Mouse (Mus musculus) cerebellum, adult 11-12 months (tissue): ENCODE measurements around the gene Bsn.

Experiments used
- DNase-seq: peaks from one replicate; pipeline ENCODE4 v3.0.0; 2022

The Bsn gene

GRCm38 (mm10) chr9:108121170-108121969 lies 68.8 kb downstream of the Bsn start:
- no peak for DNase-seq

GRCm38 (mm10) chr9:108120671-108121070 lies 69.5 kb downstream of the Bsn start:
- DNase-seq, result no peak

GRCm38 (mm10) chr9:108119891-108120411 lies 70.2 kb downstream of the Bsn start:
- DNase-seq, result peak; percentile 66

GRCm38 (mm10) chr9:108117143-108117542 lies 73.0 kb downstream of the Bsn start:
- no peak for DNase-seq

GRCm38 (mm10) chr9:108115290-108116077 lies 74.7 kb downstream of the Bsn start:
- peak; percentile 57 for DNase-seq

GRCm38 (mm10) chr9:108112719-108113340 lies 77.4 kb downstream of the Bsn start:
- DNase-seq, result peak; percentile 89

- peak; percentile 60 for DNase-seq
Measured at GRCm38 (mm10) chr9:108111593-108112121, 78.5 kb downstream of the Bsn start.

- peak; percentile 58 for DNase-seq
Measured at GRCm38 (mm10) chr9:108111101-108111592, 79.0 kb downstream of the Bsn start.

GRCm38 (mm10) chr9:108110160-108110559 lies 80.0 kb downstream of the Bsn start:
- no peak for DNase-seq

- DNase-seq, result peak; percentile 50
Measured at GRCm38 (mm10) chr9:108107867-108108266, 82.3 kb downstream of the Bsn start.

- peak; percentile 63 for DNase-seq
Measured at GRCm38 (mm10) chr9:108106090-108106489, 84.1 kb downstream of the Bsn start.

- no peak for DNase-seq
Measured at GRCm38 (mm10) chr9:108105549-108105863, 84.7 kb downstream of the Bsn start.

- DNase-seq, result peak; percentile 70
Measured at GRCm38 (mm10) chr9:108104766-108105548, 85.2 kb downstream of the Bsn start.

GRCm38 (mm10) chr9:108099619-108100018 lies 90.6 kb downstream of the Bsn start:
- DNase-seq, result peak; percentile 70

GRCm38 (mm10) chr9:108095949-108096712 lies 94.1 kb downstream of the Bsn start:
- no peak for DNase-seq

- DNase-seq, result peak; percentile 72
Measured at GRCm38 (mm10) chr9:108095518-108095917, 94.7 kb downstream of the Bsn start.

GRCm38 (mm10) chr9:108094998-108095411 lies 95.2 kb downstream of the Bsn start:
- peak; percentile 64 for DNase-seq

GRCm38 (mm10) chr9:108094184-108094941 lies 95.8 kb downstream of the Bsn start, which contains the start of gene Apeh:
Gene Apeh (minus strand): TSS chr9:108094606.
- peak; percentile 95 for DNase-seq

GRCm38 (mm10) chr9:108093586-108093985 lies 96.6 kb downstream of the Bsn start:
- DNase-seq, result peak; percentile 64

GRCm38 (mm10) chr9:108090611-108091120 lies 99.5 kb downstream of the Bsn start:
- DNase-seq, result no peak
